Mouse (Mus musculus): ENCODE results near the gene Shisa9. TPM values are rescaled to one million over a fixed set of nuclear protein-coding genes. Genes with fewer than 3 reads are reported as not detected.

Gene Shisa9
- polyA plus RNA-seq, 1 experiment = 0.05 TPM

- Histone ChIP-seq H3K4me3 (ENCODE audit: extremely low read depth, insufficient read depth, insufficient read length) (no peak overlapping the region), H3K27ac (ENCODE audit: insufficient read depth, low read length) (no peak overlapping the region), H3K36me3 (ENCODE audit: control insufficient read depth, insufficient read depth, low read length) (no peaks in the 10 kb centered on the region), H3K4me1 (ENCODE audit: control insufficient read depth, insufficient read depth, insufficient read length) (no peaks in the 10 kb centered on the region), H3K27me3 (ENCODE audit: control insufficient read depth, insufficient read depth, low read length) (no peaks in the 10 kb centered on the region)
- no peak for TF ChIP-seq POLR2A (IDR thresholded peaks at IDR 0.05; ENCODE audit: low read depth, low read length)
- DNase-seq (ENCODE audit: low read depth in 1 of 2, low spot score in 2 of 2) = no peak
- 77% methylated on average over 2 of the region's 2 CpGs for WGBS
These were observed 194.1 kb downstream of the Shisa9 start for GRCm38 (mm10) chr16:12178031-12178430.

- WGBS = 61% methylated on average over 2 of the region's 2 CpGs
- DNase-seq (ENCODE audit: low read depth in 1 of 2, low spot score in 2 of 2) = no peak
- no peaks in the 10 kb centered on the region for H3K4me1 ChIP-seq (ENCODE audit: control insufficient read depth, insufficient read depth, insufficient read length)
- no peak overlapping the region for H3K4me3 ChIP-seq (ENCODE audit: extremely low read depth, insufficient read depth, insufficient read length)
- no peak overlapping the region for H3K27ac ChIP-seq (ENCODE audit: insufficient read depth, low read length)
- H3K36me3 ChIP-seq (ENCODE audit: control insufficient read depth, insufficient read depth, low read length) = no peaks in the 10 kb centered on the region
- no peaks in the 10 kb centered on the region for H3K27me3 ChIP-seq (ENCODE audit: control insufficient read depth, insufficient read depth, low read length)
- no peak for TF ChIP-seq CTCF (IDR thresholded peaks at IDR 0.05; ENCODE audit: extremely low read depth, insufficient read depth, insufficient read length, insufficient replicate concordance)
- TF ChIP-seq POLR2A (IDR thresholded peaks at IDR 0.05; ENCODE audit: low read depth, low read length) = no peak
These were observed 205.8 kb downstream of the Shisa9 start for GRCm38 (mm10) chr16:12189739-12190138.

- Histone ChIP-seq H3K36me3 (ENCODE audit: control insufficient read depth, insufficient read depth, low read length) (no peaks in the 10 kb centered on the region), H3K4me1 (ENCODE audit: control insufficient read depth, insufficient read depth, insufficient read length) (no peaks in the 10 kb centered on the region), H3K27me3 (ENCODE audit: control insufficient read depth, insufficient read depth, low read length) (no peaks in the 10 kb centered on the region), H3K27ac (ENCODE audit: insufficient read depth, low read length) (no peak overlapping the region), H3K4me3 (ENCODE audit: extremely low read depth, insufficient read depth, insufficient read length) (no peak overlapping the region)
- no peak for DNase-seq (ENCODE audit: low read depth in 1 of 2, low spot score in 2 of 2)
- WGBS = 96% methylated on average over 4 of the region's 4 CpGs
- TF ChIP-seq POLR2A (IDR thresholded peaks at IDR 0.05; ENCODE audit: low read depth, low read length) (no peak), CTCF (IDR thresholded peaks at IDR 0.05; ENCODE audit: extremely low read depth, insufficient read depth, insufficient read length, insufficient replicate concordance) (no peak)
These were observed 212.9 kb downstream of the Shisa9 start for GRCm38 (mm10) chr16:12196841-12197240.

GRCm38 (mm10) chr16:12197611-12198010, 213.7 kb downstream of the Shisa9 start:
- H3K36me3 ChIP-seq (ENCODE audit: control insufficient read depth, insufficient read depth, low read length) = no peaks in the 10 kb centered on the region
- WGBS = 51% methylated on average over 5 of the region's 5 CpGs
- DNase-seq (ENCODE audit: low read depth in 1 of 2, low spot score in 2 of 2) = no peak
- no peaks in the 10 kb centered on the region for H3K27me3 ChIP-seq (ENCODE audit: control insufficient read depth, insufficient read depth, low read length)
- H3K4me1 ChIP-seq (ENCODE audit: control insufficient read depth, insufficient read depth, insufficient read length) = no peaks in the 10 kb centered on the region
- TF ChIP-seq POLR2A (IDR thresholded peaks at IDR 0.05; ENCODE audit: low read depth, low read length) = no peak
- TF ChIP-seq CTCF (IDR thresholded peaks at IDR 0.05; ENCODE audit: extremely low read depth, insufficient read depth, insufficient read length, insufficient replicate concordance) = no peak
- H3K27ac ChIP-seq (ENCODE audit: insufficient read depth, low read length) = no peak overlapping the region
- no peak overlapping the region for H3K4me3 ChIP-seq (ENCODE audit: extremely low read depth, insufficient read depth, insufficient read length)

GRCm38 (mm10) chr16:12201216-12201615, 217.3 kb downstream of the Shisa9 start:
- no peak for TF ChIP-seq POLR2A (IDR thresholded peaks at IDR 0.05; ENCODE audit: low read depth, low read length)
- no peak for TF ChIP-seq CTCF (IDR thresholded peaks at IDR 0.05; ENCODE audit: extremely low read depth, insufficient read depth, insufficient read length, insufficient replicate concordance)
- no peak overlapping the region for H3K4me3 ChIP-seq (ENCODE audit: extremely low read depth, insufficient read depth, insufficient read length)
- 37% methylated on average over 3 of the region's 3 CpGs for WGBS
- H3K27ac ChIP-seq (ENCODE audit: insufficient read depth, low read length) = no peak overlapping the region
- no peak for DNase-seq (ENCODE audit: low read depth in 1 of 2, low spot score in 2 of 2)
- no peaks in the 10 kb centered on the region for H3K4me1 ChIP-seq (ENCODE audit: control insufficient read depth, insufficient read depth, insufficient read length)
- H3K27me3 ChIP-seq (ENCODE audit: control insufficient read depth, insufficient read depth, low read length) = no peaks in the 10 kb centered on the region
- H3K36me3 ChIP-seq (ENCODE audit: control insufficient read depth, insufficient read depth, low read length) = no peaks in the 10 kb centered on the region

GRCm38 (mm10) chr16:12202151-12202550, 218.2 kb downstream of the Shisa9 start:
- Histone ChIP-seq H3K4me3 (ENCODE audit: extremely low read depth, insufficient read depth, insufficient read length) (no peak overlapping the region), H3K4me1 (ENCODE audit: control insufficient read depth, insufficient read depth, insufficient read length) (no peaks in the 10 kb centered on the region), H3K27me3 (ENCODE audit: control insufficient read depth, insufficient read depth, low read length) (no peaks in the 10 kb centered on the region), H3K36me3 (ENCODE audit: control insufficient read depth, insufficient read depth, low read length) (no peaks in the 10 kb centered on the region), H3K27ac (ENCODE audit: insufficient read depth, low read length) (no peak overlapping the region)
- no peak for DNase-seq (ENCODE audit: low read depth in 1 of 2, low spot score in 2 of 2)
- TF ChIP-seq CTCF (IDR thresholded peaks at IDR 0.05; ENCODE audit: extremely low read depth, insufficient read depth, insufficient read length, insufficient replicate concordance) = no peak
- no peak for TF ChIP-seq POLR2A (IDR thresholded peaks at IDR 0.05; ENCODE audit: low read depth, low read length)
- WGBS = 59% methylated on average over 3 of the region's 3 CpGs

- Histone ChIP-seq H3K4me3 (ENCODE audit: extremely low read depth, insufficient read depth, insufficient read length) (no peak overlapping the region), H3K27ac (ENCODE audit: insufficient read depth, low read length) (no peak overlapping the region)
- 85% methylated on average over 2 of the region's 2 CpGs for WGBS
These were observed 219.1 kb downstream of the Shisa9 start for GRCm38 (mm10) chr16:12203055-12203454.

More at GRCm38 (mm10) chr16:12203055-12203454, 219.1 kb downstream of the Shisa9 start:
- TF ChIP-seq CTCF (IDR thresholded peaks at IDR 0.05; ENCODE audit: extremely low read depth, insufficient read depth, insufficient read length, insufficient replicate concordance) (no peak), POLR2A (IDR thresholded peaks at IDR 0.05; ENCODE audit: low read depth, low read length) (no peak)
- Histone ChIP-seq H3K4me1 (ENCODE audit: control insufficient read depth, insufficient read depth, insufficient read length) (no peaks in the 10 kb centered on the region), H3K27me3 (ENCODE audit: control insufficient read depth, insufficient read depth, low read length) (no peaks in the 10 kb centered on the region), H3K36me3 (ENCODE audit: control insufficient read depth, insufficient read depth, low read length) (no peaks in the 10 kb centered on the region)
- no peak for DNase-seq (ENCODE audit: low read depth in 1 of 2, low spot score in 2 of 2)

Measured in spleen, adult 2 months (tissue).